Mouse (Mus musculus): Measurements from ENCODE around the gene Suco. TPM values are rescaled to one million over a fixed set of nuclear protein-coding genes. Genes with fewer than 3 reads are reported as not detected.

Gene Suco
- polyA plus RNA-seq, 1 experiment from 2014 or later: 21.9 TPM

DNA sequence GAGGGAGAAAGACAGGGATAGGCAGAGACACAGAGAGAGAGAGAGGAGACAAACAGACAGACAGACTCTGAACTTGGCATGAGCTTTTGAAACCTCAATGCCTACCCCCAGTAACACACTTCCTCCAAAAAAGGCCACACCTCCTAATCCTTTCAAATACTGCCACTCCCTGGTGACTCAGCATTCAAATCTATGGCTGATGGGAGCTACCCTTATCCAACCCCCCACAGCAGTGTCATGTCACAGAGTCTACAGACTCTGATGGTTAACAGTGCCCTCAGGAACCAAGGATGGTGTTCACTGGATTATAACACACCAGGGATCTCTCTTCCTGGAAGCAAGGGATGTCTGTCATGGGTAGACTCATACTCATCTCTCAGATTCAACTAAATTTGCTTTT is 76.7 kb downstream of the Suco start:
- no peaks in the 10 kb centered on the region for H3K9me3 ChIP-seq (replicated peaks)
- H3K4me2 ChIP-seq: no peak overlapping the region

GRCm38 (mm10) chr1:161798866-161799265 is 77.6 kb downstream of the Suco start:
- WGBS: 95% methylated on average over 3 of the region's 3 CpGs
- H3K4me3 ChIP-seq (replicated peaks): no peak overlapping the region
- H3K36me3 ChIP-seq: no peaks in the 10 kb centered on the region
- H3K9me3 ChIP-seq (replicated peaks): no peaks in the 10 kb centered on the region
- no peak overlapping the region for H3K27ac ChIP-seq
- ATAC-seq (replicated peaks; ENCODE audit: low FRiP score): no peak
- no peak overlapping the region for H3K9ac ChIP-seq
- H3K4me1 ChIP-seq: no peaks in the 10 kb centered on the region
- no peaks in the 10 kb centered on the region for H3K27me3 ChIP-seq
- H3K4me2 ChIP-seq: no peak overlapping the region

More for the DNA sequence above, 76.7 kb downstream of the Suco start:
- no peak overlapping the region for H3K9ac ChIP-seq
- no peaks in the 10 kb centered on the region for H3K4me1 ChIP-seq
- no peak overlapping the region for H3K4me3 ChIP-seq (replicated peaks)
- H3K27ac ChIP-seq: no peak overlapping the region
- H3K27me3 ChIP-seq: no peaks in the 10 kb centered on the region
- H3K36me3 ChIP-seq: no peaks in the 10 kb centered on the region
- no peak for ATAC-seq (replicated peaks; ENCODE audit: low FRiP score)

DNA sequence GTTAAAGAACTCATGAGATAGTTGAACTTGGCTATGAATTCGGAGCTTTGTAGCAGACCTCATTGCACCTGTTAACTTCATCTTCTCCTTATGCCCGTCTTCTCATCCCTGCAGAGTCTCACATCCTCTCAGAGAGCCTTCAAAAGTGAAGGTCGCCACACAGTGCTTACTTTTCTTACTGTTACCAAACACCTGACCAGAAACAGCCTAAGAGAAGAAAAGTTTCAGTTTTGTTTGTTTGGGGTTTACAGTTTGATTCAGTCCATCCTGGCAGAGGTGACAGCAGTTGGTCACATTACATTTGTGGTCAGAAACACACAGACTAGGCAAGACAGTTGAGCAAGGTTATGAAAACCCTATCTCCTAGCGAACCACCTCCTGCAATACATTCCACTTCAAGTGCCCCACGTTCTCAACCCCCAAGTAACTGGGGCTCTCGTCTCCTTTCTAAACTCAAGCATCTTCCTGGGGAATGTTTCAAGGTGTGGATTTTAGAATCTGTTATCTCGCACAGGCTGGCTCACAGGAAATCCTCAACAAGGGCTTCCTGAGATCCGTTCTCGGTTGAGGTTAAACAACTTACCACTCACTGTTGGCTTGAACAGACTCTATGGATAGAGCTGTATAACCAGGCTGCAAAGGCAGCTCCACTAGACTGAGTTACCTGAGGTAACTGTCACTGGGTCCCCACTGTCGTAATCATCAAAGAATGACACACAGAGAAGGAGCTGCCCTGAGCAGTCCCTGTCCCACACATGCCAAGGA is 81.9 kb downstream of the Suco start:
- Histone ChIP-seq H3K4me3 (replicated peaks) (no peak overlapping the region), H3K9me3 (replicated peaks) (no peaks in the 10 kb centered on the region), H3K4me2 (no peak overlapping the region), H3K9ac (no peak overlapping the region), H3K4me1 (no peaks in the 10 kb centered on the region), H3K36me3 (no peaks in the 10 kb centered on the region), H3K27me3 (no peaks in the 10 kb centered on the region), H3K27ac (no peak overlapping the region)
- WGBS: 78% methylated on average over 10 of the region's 10 CpGs
- no peak for ATAC-seq (replicated peaks; ENCODE audit: low FRiP score)

- Histone ChIP-seq H3K36me3 (no peaks in the 10 kb centered on the region), H3K9me3 (replicated peaks) (no peaks in the 10 kb centered on the region), H3K4me1 (no peaks in the 10 kb centered on the region), H3K27ac (no peak overlapping the region), H3K27me3 (no peaks in the 10 kb centered on the region), H3K9ac (no peak overlapping the region), H3K4me3 (replicated peaks) (no peak overlapping the region), H3K4me2 (no peak overlapping the region)
- ATAC-seq (replicated peaks; ENCODE audit: low FRiP score): no peak
- 76% methylated on average over 3 of the region's 3 CpGs for WGBS
These were observed 83.2 kb downstream of the Suco start for GRCm38 (mm10) chr1:161793321-161793720.

GRCm38 (mm10) chr1:161792687-161792969 is 83.9 kb downstream of the Suco start:
- Histone ChIP-seq H3K4me3 (replicated peaks) (no peak overlapping the region), H3K4me1 (no peaks in the 10 kb centered on the region), H3K27me3 (no peaks in the 10 kb centered on the region), H3K27ac (no peak overlapping the region), H3K4me2 (no peak overlapping the region), H3K9ac (no peak overlapping the region), H3K36me3 (no peaks in the 10 kb centered on the region), H3K9me3 (replicated peaks) (no peaks in the 10 kb centered on the region)
- 0 out of 2 replicates have a peak, but pooled peaks have one; percentile 70 for ATAC-seq (replicated peaks; ENCODE audit: low FRiP score)
- 93% methylated on average over 4 of the region's 4 CpGs for WGBS

DNA sequence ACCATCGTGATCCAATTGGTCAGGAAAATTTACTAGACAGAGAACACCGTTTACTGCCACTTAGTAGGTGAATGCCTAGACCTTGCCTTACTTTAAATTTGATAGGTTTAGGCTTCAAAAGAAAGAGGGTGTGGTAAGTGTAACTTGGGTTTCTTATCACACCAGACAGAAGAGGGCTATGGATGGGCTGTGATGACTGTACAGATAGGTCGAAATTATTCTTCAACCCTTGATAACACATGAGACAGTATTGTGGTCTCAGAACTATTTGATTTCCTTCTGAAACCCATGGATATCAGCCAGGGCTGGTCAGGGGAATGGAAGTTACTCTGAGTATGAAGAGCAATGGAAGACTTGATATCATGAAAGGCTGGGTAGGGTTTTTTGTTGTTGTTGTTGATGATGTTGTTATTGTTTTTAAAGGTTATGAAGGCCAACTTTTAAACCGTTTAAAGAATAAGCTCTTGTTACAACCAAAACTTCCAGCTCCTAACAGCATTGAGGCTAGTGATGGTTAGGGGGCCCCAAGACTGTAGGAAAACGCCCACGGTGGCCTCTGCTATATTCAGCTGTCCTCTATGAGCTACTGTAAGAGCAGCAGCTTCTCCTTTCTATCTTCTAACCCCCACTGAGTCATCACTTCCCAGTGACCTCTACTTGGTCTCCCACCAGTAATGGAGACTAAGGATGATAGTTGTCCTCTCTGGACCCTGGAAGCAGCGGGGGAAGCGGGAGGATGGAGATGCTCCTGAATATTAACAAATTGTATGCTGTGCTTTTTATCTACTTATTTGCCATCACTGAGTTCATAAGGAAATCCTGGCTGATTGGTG is 84.4 kb downstream of the Suco start:
- no peak for ATAC-seq (replicated peaks; ENCODE audit: low FRiP score)
- Histone ChIP-seq H3K36me3 (no peaks in the 10 kb centered on the region), H3K4me2 (no peak overlapping the region), H3K4me1 (no peaks in the 10 kb centered on the region), H3K27ac (no peak overlapping the region), H3K9ac (no peak overlapping the region), H3K9me3 (replicated peaks) (no peaks in the 10 kb centered on the region), H3K27me3 (no peaks in the 10 kb centered on the region), H3K4me3 (replicated peaks) (no peak overlapping the region)
- WGBS: 87% methylated on average over 8 of the region's 8 CpGs

- no peak within 1 kb of the TSS for H3K27ac ChIP-seq
- no peak within 1 kb of the TSS for H3K9ac ChIP-seq
- no peaks in the 10 kb centered on the region for H3K36me3 ChIP-seq
- no peaks in the 10 kb centered on the region for H3K4me1 ChIP-seq
- H3K4me2 ChIP-seq: no peak within 1 kb of the TSS
- H3K9me3 ChIP-seq (replicated peaks): no peaks in the 10 kb centered on the region
- WGBS: 80% methylated on average over 9 of the region's 9 CpGs
- H3K4me3 ChIP-seq (replicated peaks): no peak within 1 kb of the TSS
- ATAC-seq (replicated peaks; ENCODE audit: low FRiP score): no peak
- no peaks in the 10 kb centered on the region for H3K27me3 ChIP-seq
These were observed 88.1 kb downstream of the Suco start, which contains the start of gene Fasl for GRCm38 (mm10) chr1:161788339-161788738. TSS of gene Fasl (minus strand) at chr1:161788495.

- Histone ChIP-seq H3K9ac (no peak overlapping the region), H3K4me2 (no peak overlapping the region), H3K4me3 (replicated peaks) (no peak overlapping the region), H3K9me3 (replicated peaks) (no peaks in the 10 kb centered on the region), H3K27me3 (no peaks in the 10 kb centered on the region), H3K4me1 (no peaks in the 10 kb centered on the region), H3K36me3 (no peaks in the 10 kb centered on the region), H3K27ac (no peak overlapping the region)
- 84% methylated on average over 2 of the region's 2 CpGs for whole genome bisulfite sequencing
- no peak for ATAC-seq (replicated peaks; ENCODE audit: low FRiP score)
These were observed 93.8 kb downstream of the Suco start for GRCm38 (mm10) chr1:161782725-161783124.

- 91% methylated on average over 5 of the region's 5 CpGs for WGBS
- no peak overlapping the region for H3K4me2 ChIP-seq
- H3K27me3 ChIP-seq: no peaks in the 10 kb centered on the region
- no peaks in the 10 kb centered on the region for H3K4me1 ChIP-seq
- no peak for ATAC-seq (replicated peaks; ENCODE audit: low FRiP score)
- no peak overlapping the region for H3K9ac ChIP-seq
- no peaks in the 10 kb centered on the region for H3K9me3 ChIP-seq (replicated peaks)
- no peak overlapping the region for H3K4me3 ChIP-seq (replicated peaks)
- no peak overlapping the region for H3K27ac ChIP-seq
- no peaks in the 10 kb centered on the region for H3K36me3 ChIP-seq
These were observed 94.9 kb downstream of the Suco start for GRCm38 (mm10) chr1:161781594-161781993.

- Histone ChIP-seq H3K4me2 (no peak overlapping the region), H3K27me3 (no peaks in the 10 kb centered on the region), H3K9ac (no peak overlapping the region), H3K4me1 (no peaks in the 10 kb centered on the region), H3K27ac (no peak overlapping the region), H3K4me3 (replicated peaks) (no peak overlapping the region), H3K36me3 (no peaks in the 10 kb centered on the region), H3K9me3 (replicated peaks) (no peaks in the 10 kb centered on the region)
- no peak for ATAC-seq (replicated peaks; ENCODE audit: low FRiP score)
These were observed 97.4 kb downstream of the Suco start for GRCm38 (mm10) chr1:161779057-161779456.

DNA sequence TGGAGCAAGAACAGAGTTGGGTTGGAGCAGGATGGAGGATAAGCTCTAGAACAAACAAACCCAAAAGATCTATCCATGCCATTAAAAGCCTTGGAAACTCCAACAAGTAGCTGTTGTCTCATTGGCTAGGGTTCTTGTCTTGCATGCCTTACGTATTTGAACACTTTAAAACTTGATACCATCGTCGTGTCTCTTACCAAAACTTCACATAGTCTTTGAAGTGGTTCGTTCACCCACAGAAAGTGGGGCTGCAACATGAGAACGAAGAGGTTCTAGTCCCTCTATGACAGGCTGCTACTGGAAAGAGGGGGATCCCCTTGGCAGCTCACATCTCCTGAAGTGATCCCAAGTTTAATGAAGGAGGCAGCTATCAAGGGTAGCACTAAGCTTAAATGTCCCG is 101.3 kb downstream of the Suco start:
- H3K27ac ChIP-seq: no peak overlapping the region
- no peak overlapping the region for H3K4me3 ChIP-seq (replicated peaks)
- H3K9me3 ChIP-seq (replicated peaks): no peaks in the 10 kb centered on the region
- H3K4me1 ChIP-seq: no peaks in the 10 kb centered on the region
- ATAC-seq (replicated peaks; ENCODE audit: low FRiP score): no peak
- no peaks in the 10 kb centered on the region for H3K27me3 ChIP-seq
- no peaks in the 10 kb centered on the region for H3K36me3 ChIP-seq
- no peak overlapping the region for H3K4me2 ChIP-seq
- H3K9ac ChIP-seq: no peak overlapping the region
- 59% methylated on average over 6 of the region's 6 CpGs for WGBS

DNA sequence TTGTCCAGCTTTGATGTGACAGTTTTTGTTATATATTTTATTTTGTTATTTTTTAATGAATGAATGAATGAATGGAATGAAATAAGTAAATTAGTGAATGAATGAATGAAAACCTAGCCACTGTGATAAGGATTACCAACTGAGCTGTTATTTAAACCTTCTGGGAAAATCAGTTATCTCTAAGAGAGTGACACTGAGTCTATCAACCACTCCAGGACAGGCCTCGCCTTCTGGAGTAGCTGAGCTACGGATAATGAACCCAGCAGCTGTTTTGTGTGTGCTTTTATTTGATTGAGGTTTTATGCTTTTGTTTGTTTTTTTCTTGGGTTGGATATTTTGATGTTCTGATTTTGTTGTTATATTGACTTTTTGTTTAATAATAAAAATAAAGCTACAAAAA is 105.2 kb downstream of the Suco start:
- no peaks in the 10 kb centered on the region for H3K27me3 ChIP-seq

More for the DNA sequence above, 105.2 kb downstream of the Suco start:
- Histone ChIP-seq H3K4me2 (no peak overlapping the region), H3K4me3 (replicated peaks) (no peak overlapping the region), H3K9ac (no peak overlapping the region), H3K9me3 (replicated peaks) (no peaks in the 10 kb centered on the region), H3K36me3 (no peaks in the 10 kb centered on the region), H3K4me1 (no peaks in the 10 kb centered on the region), H3K27ac (no peak overlapping the region)
- 78% methylated on average over 2 of the region's 2 CpGs for WGBS
- ATAC-seq (replicated peaks; ENCODE audit: low FRiP score): no peak
